Mouse (Mus musculus) thymus, postnatal 4 days (tissue): ENCODE data around the gene Spry2.

Experiments
- DNase-seq: peaks from one replicate; pipeline ENCODE4 v3.0.0; 2021

Spry2 gene

DNA sequence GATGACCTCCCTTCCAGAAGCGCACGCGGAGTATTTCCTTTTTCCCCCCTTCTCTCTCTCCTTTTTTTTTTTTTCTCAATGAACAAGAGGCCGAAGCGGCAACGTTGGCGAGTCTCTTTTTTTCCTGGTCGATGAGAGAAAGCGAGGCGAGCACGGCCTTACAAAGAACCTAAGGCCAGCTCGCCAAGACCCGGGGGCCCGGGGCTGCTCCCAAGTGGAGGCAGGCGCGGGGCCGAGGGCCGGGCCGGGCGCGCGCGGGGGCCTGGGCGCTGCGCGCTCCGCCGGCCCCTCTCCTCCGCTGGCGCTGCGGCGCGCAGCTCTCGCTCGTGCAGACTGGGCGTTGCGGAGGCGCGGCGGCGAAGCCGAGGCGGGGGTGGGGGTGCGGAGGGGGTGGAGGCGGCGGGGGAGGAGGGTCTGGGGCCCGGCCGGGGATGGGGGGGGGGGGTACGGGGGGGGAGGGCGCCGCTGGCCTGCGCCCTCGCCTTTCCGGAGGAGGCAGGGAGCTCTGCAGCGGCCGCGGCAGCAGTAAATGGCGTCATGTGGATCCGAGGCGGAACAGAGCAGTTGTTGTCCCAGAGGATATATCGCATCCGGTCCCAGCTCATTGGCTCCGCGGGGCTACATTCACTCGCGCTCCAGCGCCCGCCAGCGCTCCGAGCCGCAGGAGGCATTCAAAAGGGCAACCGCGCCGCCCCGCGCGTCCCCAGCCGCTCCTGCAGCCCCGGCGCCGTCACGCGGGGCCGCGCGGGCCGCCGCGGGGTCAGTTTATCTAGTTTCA lies at the start of gene Spry2:
TSS of gene Spry2 (minus strand) at position 29 of the 778 bp plus-strand sequence.
- DNase-seq, result peak; percentile 82

DNA sequence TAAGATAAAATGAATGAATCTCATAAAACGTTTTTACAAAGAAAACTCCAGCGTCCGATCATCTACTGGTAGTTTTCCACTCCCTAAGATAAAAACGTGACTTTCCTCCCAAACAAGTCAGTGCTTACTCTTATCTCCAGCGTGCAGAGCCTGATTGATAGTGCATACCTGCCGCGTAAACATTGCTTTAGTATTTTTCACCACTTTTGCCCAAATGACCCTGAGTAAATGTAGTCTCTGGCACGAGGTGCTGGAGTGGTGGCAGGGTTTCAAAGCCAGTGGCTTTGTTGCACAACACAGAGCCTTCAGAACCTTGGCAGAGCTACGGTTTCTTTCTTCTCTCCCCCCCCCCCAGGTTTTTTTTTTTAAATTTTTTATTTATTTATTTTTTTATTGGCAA lies 44.7 kb upstream of the Spry2 start:
- no peak for DNase-seq

DNA sequence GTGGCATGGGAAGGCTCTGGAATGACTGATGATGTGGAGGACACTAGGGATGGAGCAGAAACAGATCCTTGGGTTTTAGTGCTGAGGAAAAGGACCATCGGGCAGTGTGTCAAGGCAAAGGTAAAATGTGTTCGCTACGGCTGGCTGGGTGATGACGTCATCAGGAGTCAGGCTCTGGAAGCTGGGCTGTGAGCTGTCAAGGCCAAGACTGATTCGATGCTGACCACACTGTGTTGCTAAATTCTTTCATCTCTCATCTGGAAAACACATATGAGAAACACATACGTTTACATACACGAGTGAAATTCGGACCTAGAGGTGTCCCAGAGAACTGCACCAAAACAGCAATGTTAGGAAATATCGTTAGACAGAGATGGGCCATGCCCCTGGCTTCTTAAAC lies 30.1 kb upstream of the Spry2 start:
- no peak for DNase-seq

DNA sequence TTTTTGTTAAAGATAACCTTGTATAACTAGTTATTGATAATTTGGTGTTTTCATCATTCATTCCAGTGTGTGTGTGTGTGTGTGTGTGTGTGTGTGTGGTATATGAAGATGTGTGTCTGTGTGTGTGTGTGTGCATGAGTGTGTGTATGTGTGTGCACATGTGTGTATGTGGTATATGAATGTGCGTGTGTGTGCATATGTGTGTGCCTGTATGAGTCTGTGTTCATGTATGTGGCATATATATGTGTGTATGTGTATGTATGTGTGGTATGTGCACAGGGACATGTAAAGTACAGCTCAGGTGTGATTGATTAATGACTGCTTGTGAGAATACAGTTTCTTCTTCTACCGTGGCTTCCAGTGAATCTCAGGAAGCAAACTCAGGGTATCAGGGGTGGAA lies 28.7 kb upstream of the Spry2 start:
- no peak for DNase-seq

DNA sequence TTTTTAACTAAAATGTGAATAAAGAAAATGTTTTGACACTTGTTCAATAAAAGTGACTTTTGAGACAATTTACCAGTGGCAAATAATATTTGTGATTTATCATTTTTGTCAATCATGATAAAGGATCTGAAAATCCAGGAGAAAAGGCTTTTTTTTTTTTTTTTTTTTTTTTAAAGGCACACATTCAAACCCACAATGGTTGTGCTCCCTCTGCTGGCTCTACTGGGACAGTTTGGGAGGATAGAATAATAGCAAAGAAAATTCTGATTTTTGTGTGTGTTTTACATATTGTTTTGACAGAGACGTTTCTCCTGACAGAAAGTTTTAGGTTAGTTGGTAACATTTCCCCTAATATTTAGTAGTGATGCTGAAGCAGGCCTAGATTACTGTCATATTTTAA lies 28.1 kb upstream of the Spry2 start:
- DNase-seq, result peak; percentile 19

DNA sequence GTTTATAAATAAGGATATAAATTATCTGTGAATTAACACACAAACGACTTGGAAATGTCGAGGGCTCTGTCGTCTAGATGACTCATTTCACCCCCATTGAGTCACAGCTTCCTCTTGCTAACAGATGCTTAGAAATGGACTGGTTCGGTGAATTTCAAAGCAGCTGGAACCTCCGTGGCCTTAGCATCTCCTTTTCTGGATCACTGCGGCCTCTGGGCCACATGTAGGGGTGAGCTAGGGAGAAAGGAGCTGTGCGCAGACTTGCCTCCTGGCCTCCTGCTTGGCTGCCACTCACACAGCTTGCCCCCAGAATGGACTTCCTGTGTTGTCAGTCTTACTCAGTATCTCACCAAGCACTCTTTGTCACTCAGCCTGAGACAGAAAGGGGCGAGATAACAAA lies 26.3 kb upstream of the Spry2 start:
- DNase-seq, result no peak

DNA sequence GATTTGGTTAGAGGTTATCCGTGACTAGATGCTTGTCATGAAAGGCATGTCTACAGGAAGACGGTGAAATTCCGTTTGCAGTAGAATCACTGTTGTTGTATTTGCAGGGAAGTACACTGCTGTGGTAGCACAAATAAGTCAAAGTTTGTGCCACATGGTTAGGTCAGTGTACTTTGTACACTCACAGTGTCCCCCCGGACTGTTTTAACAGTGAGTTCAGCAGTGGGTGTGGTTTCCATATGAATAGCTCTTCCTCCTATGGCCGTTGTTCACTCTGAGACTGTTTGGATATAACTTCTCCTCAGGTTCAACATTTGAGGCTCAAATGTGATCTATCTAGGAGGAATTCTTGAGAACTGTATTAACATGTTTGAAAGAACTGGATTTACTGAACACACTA lies 25.8 kb upstream of the Spry2 start:
- DNase-seq, result no peak

DNA sequence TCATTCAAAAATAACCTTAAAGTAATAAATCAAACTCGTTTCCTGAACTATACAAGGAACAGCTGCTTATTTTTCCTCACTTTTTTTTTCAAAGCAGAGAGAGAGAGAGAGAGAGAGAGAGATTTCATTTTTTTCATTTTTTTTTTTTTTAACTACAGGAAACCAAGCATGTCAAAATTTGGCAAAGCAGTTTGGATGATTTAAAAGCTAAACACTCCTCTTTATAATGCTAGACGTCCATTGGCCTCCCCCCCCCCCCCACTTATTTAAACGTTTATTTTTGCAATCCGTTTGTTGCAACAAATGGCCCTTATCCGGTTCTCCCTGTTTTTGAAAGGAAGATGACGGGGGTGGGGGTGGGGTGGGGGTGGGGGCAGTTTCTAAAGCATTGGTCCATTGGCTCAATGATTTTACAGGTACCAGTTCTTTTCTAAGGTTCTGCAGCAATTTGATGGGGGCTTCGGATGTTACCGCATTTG lies 24.6 kb upstream of the Spry2 start:
- no peak for DNase-seq

DNA sequence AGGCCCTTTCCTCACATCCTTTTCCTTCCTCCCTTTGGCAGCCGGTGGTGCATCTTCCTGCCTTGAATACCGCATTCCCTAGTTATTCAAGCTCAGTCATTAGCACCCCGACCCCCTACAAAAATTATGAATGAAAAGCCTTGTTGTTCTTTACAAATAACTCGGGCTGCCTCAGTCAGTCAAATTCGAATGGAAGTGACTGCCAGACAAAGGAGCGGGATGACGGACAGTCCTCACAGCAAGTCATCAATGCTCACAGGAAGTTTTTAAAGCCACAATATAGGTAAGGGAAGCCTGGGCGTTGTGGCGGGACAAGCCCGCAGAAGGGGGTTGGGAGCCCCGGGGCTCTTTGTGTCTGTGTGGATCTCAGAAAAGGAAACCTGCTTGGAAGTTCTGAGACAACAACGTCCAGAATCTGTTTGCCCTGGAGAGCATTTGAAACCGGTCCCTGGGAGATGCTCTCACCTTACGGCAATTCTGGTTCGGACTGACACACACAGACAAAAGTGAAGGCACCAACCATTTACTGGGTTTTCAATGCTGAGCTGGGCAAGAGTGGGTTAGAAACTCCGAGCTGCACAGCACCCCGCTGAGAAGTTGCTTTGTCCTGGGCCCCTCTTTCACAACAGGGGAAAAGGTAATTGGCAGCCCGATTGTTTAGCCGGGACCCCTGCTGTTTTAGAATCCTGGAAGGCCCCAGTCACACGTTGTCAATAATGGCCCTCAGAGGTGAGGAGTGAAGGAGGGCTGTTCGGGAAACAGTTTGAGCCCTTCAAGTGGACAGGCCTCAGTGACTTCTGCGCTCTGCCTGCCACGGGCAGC lies 24.0 kb upstream of the Spry2 start:
- no peak for DNase-seq

DNA sequence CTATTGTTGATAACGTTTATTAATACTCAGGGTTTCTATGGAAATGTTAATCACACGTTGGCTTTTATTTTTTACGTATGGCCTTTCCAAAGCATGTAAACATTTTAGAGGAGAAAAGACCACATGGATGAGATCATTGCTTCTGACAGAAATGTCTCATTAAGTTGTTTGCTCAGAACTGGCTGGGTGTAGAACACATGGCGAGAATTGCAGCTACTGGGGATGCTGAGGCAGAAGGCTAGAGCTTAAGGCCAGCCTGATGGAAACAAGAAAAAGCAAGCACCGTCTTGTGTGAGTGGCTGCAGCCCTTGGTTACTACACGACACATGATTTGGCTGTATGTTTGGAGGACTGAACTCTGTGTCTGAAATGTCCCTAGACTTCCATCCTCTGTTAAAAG lies 10.6 kb upstream of the Spry2 start:
- no peak for DNase-seq

DNA sequence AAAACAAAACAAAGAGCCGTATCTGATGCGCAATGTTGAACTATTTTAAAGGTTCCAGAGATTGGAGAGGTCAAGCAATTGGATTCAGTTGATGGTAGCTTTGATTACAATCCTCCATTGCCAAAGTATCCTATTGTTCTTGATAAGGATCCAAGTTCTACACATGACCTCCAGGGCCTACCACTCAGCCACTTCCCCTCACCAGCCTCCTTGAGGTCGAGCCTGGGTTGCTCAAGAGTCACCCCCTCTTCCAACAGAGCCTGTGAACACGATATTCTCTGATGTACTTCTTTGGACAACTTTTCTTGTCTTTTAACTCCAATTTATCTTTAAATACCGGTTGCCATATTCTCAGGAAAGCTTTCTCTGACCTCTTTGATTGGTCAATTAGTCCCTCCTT lies 9.3 kb upstream of the Spry2 start:
- DNase-seq, result no peak

DNA sequence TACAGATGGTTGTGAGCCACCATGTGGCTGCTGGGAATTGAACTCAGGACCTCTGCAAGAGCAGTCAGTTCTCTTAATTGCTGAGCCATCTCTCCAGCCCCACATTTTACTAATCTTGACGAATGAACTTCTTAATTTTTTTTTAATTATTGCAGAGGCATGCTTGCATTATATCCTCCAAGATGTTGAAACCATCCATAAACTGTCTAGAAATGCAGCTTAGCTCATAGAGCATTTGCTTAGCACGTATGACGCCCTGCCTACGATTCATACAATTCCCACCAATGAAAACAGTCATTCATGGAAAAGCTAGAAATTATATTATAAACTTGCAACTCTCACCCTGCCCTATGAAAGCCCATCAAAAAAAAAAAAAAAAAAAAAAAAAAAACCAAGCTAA lies 8.9 kb upstream of the Spry2 start:
- DNase-seq, result no peak

DNA sequence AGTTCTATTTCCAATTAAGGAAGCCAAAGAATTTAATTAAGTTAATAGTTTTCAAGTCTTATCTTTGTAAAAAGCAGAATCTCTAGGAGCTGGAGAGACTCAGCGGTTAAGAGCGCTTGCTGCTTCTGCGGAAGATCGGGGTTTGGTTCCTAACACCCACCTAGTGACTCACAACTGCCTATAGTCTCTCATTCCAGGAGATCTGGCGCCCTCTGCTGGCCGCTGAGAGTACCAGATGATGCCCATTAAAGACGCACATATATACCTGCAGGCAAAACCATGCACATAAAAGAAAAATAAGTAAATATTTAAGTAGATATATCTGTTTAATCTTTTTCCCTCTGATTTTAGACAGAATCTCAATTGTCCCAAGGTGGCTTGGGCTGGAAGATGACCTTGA lies 6.2 kb upstream of the Spry2 start:
- DNase-seq, result peak; percentile 85

DNA sequence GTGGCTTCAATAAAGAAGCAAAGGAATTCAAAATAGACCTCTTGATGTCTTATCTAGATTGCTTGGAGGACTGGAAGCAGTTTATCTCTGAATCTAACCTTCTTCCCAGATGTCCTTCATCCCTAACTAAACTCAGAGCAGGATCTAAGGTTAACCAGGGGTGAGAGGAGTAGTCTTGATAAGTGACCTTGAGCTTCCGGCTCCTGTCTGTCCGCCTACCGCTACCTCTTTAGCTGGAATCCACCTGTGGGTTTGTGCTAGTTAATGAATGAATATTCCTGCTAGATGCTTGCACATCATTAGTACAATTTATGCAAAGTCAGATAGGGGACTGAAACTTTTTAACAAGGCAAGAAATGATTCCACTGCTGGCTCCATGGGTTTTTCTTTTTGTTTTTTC lies 4.2 kb upstream of the Spry2 start:
- DNase-seq, result no peak

DNA sequence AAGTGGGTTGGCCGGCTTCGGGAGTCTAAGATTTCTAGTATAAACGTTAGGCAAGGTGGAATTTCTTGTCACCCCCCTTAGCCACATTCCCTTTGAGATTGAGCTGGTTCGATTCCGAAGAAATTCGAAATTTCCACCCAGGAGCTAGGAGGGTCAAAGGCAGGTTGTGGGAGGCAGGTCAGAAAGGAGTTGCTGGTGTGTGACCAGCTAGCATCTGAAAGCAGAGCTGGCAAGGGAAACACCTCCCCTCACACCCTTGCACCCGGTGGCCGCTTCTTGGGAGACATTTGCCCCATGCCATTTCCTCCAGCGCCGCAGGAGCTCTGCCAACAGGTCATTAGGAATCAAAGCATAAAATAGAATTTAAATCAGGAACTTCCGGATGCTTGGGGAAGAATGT lies 2.5 kb upstream of the Spry2 start:
- peak; percentile 12 for DNase-seq

DNA sequence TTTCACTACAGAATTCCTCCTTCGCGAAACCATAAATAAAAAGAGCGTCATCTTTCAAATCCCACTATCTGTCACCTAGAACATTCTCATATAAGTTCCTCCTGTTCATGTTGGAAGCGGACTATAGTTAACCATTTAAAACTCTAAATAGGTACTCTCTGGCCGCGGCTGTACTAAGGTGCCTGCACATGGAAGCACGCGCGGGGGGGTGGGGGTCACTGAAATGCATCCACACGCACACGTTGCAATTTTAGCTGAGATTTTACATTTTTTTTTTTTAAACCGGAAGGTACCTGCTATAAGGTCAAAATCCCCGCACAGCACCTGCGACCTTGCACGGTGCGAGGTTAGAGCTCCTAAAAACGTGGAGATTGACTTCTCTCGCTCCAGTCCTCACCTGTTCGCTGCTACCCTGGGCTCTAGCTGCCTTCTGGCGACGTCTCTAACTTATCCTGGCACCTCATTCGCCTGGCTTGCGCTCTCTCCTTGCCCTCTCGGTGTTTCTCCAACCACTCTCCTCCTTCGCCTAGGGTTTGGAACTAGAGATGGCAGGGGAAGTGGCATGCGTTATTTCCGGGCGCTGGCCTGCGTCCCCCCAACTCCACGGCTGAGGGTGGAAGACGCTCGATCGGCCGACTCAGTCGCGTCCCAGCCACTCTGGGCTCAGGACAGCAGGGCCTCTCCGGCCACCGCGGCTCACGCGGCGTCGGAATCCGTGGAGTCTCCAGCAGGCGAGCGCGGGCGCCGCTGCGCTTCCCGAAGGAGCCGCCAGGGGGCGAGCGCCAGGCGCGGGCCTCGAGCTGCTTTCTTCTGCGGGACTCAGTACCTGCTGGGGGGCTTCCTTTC lies 1.9 kb upstream of the Spry2 start:
- DNase-seq, result peak; percentile 87

DNA sequence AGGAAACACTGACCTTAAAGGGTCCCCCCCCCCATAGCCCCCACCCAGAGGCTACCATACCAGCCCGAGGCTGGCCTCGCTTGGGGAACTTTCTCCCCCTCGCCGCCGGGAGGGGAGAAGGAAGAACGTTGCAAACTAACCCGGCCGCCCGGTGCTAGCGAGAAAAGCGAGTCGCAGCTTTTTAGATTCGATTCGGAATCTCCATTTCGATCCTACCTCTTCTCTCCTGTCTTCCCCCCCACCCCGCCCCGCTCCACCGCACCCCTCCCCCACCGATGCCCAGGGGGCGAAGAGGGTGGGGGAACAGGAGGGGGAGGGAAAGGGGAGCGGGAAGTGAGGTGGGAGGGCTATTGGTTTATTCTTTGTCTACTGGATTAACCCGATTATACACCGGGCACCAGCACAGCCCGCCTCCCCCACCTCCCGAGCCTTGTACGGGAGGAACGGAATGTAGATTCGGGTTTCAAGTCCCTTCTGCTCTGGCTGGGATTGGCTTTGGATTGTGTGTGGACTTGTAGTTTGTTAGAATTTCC lies 1.0 kb upstream of the Spry2 start:
- DNase-seq, result no peak

DNA sequence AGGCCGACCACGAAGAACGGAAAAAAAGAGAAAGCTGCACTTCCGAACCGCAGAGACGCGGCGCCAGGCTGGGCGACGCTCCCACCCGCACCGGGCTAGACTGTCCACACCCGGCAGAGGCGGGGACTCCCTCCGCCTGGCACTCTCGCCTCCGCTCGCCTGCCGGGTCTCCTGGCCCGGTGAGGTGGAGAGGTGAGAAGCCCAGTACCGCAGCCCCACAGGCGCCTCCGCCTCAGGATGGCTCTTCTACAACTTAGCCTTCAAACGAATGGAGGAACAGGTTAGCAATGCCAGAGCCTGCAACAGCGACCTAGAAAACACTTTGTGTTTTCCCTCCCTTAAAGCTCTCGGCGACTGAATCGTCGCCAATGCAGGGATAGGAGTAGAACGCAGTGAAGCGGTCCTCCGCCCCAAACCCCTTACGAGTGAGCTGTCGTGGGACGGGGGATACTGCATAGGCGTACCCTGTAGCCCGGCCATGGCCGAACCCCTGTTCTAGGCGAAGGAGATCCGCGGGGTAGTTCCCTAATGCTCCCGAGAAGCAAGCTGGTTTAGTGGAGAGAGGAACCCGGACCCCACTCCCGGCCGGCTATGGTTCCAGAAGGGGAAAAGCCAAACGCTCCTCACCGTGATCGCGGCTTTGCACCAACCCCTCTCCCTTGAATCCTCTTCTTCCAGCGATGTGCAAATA lies 513 bp downstream of the Spry2 start:
- peak; percentile 60 for DNase-seq

DNA sequence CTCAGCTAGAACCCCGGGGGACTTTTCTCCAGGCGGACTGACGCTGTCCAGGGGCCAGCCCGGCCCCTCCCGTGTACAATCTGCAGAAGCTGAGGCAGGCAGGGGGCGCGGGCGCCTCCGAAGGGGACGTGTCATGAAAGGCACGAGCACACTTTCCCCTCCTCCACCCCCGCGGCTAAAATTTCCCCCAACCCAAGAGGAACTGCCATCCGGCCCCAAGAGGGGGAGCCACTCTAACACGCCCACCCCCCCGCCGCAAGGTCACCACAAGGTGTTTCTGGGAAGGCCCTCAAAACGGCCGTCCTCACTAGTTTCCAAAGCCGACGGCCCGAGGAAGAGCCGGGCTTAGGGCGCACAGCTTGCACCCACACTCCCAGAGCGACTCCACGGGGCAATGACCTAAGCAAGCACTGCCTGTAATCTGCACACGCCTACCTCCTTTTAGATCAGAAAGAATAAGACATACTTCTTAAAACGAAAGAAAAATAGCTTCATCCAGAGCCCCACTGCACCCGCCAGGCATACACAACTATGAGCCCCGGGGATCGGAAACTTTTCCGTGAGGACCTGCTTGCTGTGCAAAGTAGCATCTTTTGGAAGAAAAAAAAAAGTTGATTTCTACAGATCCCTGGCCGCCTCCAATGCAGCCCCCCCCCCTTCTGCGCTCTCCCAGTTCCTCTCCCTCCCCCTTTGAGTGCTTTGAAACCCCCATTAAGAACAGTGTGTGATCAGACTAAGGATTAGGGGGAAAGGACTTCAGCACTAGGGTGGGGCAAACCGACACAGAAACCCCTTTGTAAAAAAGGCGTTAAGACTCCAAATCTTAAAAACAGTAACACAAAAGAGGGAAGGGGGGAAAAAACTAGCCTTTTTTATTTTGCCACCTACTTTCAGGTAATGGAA lies 1.4 kb downstream of the Spry2 start:
- peak; percentile 66 for DNase-seq

DNA sequence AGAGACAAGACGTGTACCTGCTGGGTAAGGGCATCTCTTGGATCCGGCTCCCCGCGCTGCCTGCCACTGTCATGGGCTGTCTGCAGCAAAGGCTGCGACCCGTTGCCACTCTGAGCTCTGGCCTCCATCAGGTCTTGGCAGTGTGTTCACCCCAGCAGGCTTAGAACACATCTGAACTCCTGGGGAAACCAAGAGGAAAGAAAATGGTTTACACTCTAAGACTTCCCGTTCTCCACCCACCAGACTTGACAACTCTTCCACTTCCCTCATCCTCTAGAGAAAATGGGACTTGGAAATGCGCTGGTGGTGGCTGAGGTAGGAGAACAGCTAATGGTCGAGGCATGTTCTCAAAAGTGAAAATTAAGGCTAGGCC lies 3.0 kb downstream of the Spry2 start:
- peak; percentile 10 for DNase-seq

DNA sequence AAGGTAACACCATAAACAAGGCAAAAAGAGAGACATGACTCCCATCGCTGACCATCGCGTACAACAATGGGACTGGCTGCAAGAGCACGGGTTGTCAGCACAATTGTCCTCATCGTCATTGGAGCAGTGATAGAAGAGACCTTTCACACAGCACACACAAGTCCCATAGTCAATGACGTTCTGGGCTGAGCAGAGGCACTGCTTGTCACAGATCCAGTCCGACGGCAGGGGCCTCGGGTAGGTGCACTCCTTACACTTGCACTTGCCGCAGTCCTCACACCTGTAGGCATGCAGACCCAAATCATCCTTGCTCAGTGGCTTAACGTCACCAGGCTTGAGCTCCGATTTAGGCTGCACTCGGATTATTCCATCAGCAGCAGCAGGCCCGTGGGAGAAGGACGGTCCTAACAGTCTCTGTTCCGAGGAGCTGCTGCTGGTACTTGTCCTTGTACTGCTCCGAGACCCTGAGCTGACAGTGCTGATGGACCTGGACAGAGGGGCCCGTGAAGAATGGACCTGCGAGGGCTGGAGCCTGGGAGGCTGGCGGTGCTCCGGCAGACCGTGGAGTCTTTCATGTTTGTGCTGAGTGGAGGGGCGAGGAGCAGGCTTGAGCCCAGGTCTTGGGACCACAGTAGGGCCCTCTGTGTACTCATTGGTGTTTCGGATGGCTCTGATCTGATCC lies 3.5 kb downstream of the Spry2 start:
- no peak for DNase-seq
